ENCODE assay signal across 8 mouse cellular contexts in the genomic region with DNA sequence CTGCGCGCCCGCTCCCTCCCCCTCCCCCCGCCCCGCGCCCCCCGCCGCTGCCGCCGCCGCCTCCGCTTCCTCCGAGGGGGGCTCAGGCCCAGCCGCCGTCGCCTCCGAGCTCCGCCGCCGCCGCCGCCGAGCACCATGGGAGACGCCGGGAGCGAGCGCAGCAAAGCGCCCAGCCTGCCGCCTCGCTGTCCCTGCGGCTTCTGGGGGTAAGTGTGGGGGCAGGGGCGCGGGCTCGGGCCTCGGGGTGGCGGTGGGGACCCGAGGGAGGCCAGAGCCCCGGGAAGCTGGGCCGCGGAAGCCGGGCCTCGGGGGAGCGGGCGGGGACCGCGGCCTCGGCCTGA. TPM values are rescaled to one million over a fixed set of nuclear protein-coding genes. Genes with fewer than 3 reads are reported as not detected.
DNase-seq lines count a peak whose midpoint lies in the region; ATAC-seq and TF ChIP-seq lines count a peak whose summit lies in the region.

No protein-coding gene starts in this region.

- TF ChIP-seq POLR2A in ES-Bruce4 (IDR thresholded peaks at IDR 0.05; ENCODE audit: insufficient read depth, low read length), result no peak

- under 1% methylated on average over 41 of the region's 47 CpGs for WGBS in heart, embryonic 13.5 days
- 1% methylated on average over 12 of the region's 47 CpGs for WGBS in forebrain, postnatal 0 days
- 2% methylated on average over 21 of the region's 47 CpGs for WGBS in macrophage (ENCODE audit: missing documents)

- H3K27ac ChIP-seq in heart, embryonic 13.5 days (replicated peaks), result peak overlapping the region; percentile 99
- H3K27ac ChIP-seq in ES-Bruce4 (ENCODE audit: insufficient read depth, low read length) (no peak overlapping the region), macrophage (peak overlapping the region; percentile 32; the same call in 1 of the 2 replicates)
- H3K27ac ChIP-seq in forebrain, postnatal 0 days (ENCODE audit: low read depth, low read length), result peak overlapping the region; percentile 96

- H3K27me3 ChIP-seq in heart, embryonic 13.5 days (replicated peaks), result no peaks in the 10 kb centered on the region
- no peaks in the 10 kb centered on the region for H3K27me3 ChIP-seq in ES-Bruce4 (ENCODE audit: control insufficient read depth, insufficient read depth, low read length, poor library complexity, severe bottlenecking)
- no peaks in the 10 kb centered on the region for H3K27me3 ChIP-seq in forebrain, postnatal 0 days (ENCODE audit: insufficient read depth, low read length)

- H3K36me3 ChIP-seq in heart, embryonic 13.5 days, result peaks cover 5% of the 10 kb centered on the region; the same call in 1 of the 2 replicates
- H3K36me3 ChIP-seq in ES-Bruce4 (ENCODE audit: control insufficient read depth, insufficient read depth, low read length, poor library complexity, severe bottlenecking) (no peaks in the 10 kb centered on the region), macrophage (ENCODE audit: inconsistent target) (no peaks in the 10 kb centered on the region)
- no peaks in the 10 kb centered on the region for H3K36me3 ChIP-seq in forebrain, postnatal 0 days (ENCODE audit: insufficient read depth)

- peaks cover 45% of the 10 kb centered on the region for H3K4me1 ChIP-seq in heart, embryonic 13.5 days
- peaks cover 1% of the 10 kb centered on the region for H3K4me1 ChIP-seq in ES-Bruce4 (ENCODE audit: control insufficient read depth, insufficient read depth, low read length)
- H3K4me1 ChIP-seq in forebrain, postnatal 0 days (ENCODE audit: insufficient read depth), result peaks cover 19% of the 10 kb centered on the region

- H3K4me2 ChIP-seq in heart, embryonic 13.5 days, result peak overlapping the region; percentile 92
- H3K4me2 ChIP-seq in forebrain, postnatal 0 days (ENCODE audit: low read depth), result peak overlapping the region; percentile 77

- TF ChIP-seq CTCF in ES-Bruce4 (IDR thresholded peaks at IDR 0.05; ENCODE audit: low read depth, low read length), result no peak
- TF ChIP-seq CTCF in forebrain, postnatal 0 days (IDR thresholded peaks at IDR 0.05; ENCODE audit: low read depth), result no peak

- peak overlapping the region; percentile 89 for H3K4me3 ChIP-seq in heart, embryonic 13.5 days
- H3K4me3 ChIP-seq in ES-Bruce4 (ENCODE audit: low read depth, low read length), result peak overlapping the region; percentile 80
- H3K4me3 ChIP-seq in forebrain, postnatal 0 days (ENCODE audit: low read depth, low read length), result peak overlapping the region; percentile 99
- H3K4me3 ChIP-seq in macrophage (ENCODE audit: inconsistent target), result peak overlapping the region; percentile 46; the same call in 1 of the 2 replicates

- no peak for TF ChIP-seq EP300 in ES-Bruce4 (IDR thresholded peaks at IDR 0.05; ENCODE audit: insufficient read depth, low read depth, low read length)

- DNase-seq in heart, postnatal 25 days (ENCODE audit: low spot score), result no peak
- no peak for DNase-seq in forebrain, postnatal 0 days
- DNase-seq in left cerebral cortex, adult 9 months (ENCODE audit: low spot score in 2 of 2), result no peak
- DNase-seq in thymus, postnatal 0 days (ENCODE audit: low spot score), result no peak
- no peak for DNase-seq in cerebellum, adult 11-12 months

- no peaks in the 10 kb centered on the region for H3K9me3 ChIP-seq in heart, embryonic 13.5 days
- H3K9me3 ChIP-seq in ES-Bruce4 (replicated peaks; ENCODE audit: control insufficient read depth, insufficient read depth, low read length, poor library complexity, severe bottlenecking), result no peaks in the 10 kb centered on the region
- H3K9me3 ChIP-seq in forebrain, postnatal 0 days (ENCODE audit: low read length), result no peaks in the 10 kb centered on the region

- peak overlapping the region; percentile 99 for H3K9ac ChIP-seq in heart, embryonic 13.5 days
- H3K9ac ChIP-seq in ES-Bruce4 (ENCODE audit: low read depth, poor library complexity, severe bottlenecking), result peak overlapping the region; percentile 99
- H3K9ac ChIP-seq in forebrain, postnatal 0 days, result peak overlapping the region; percentile 93

- intact Hi-C loops in heart, postnatal 25 days (cut with DNase I), result no loop called here

- peaks cover 48% of the 10 kb centered on the region for H3K79me2 ChIP-seq in macrophage (ENCODE audit: inconsistent target)

- peak; percentile 39; the same call in 1 of the 2 replicates for ATAC-seq in heart, embryonic 13.5 days (ENCODE audit: extremely low read depth, insufficient number of reproducible peaks, low FRiP score, low TSS enrichment)
- ATAC-seq in forebrain, postnatal 0 days, result no peak

RNA-seq across cellular contexts. Expression of a gene that starts 0.5 kb away (rescaled TPM):
- 52.5 and 55.7 TPM in 2 replicates for polyA plus RNA-seq in heart, embryonic 13.5 days (2015; fragmentation: Nextera tagmentation; extraction: Ambion mirVana)
- total RNA-seq in heart, postnatal 25 days (2021), result 100 to 1,000 TPM; 127 to 128 TPM
- polyA plus RNA-seq in ES-Bruce4 (2011; ENCODE audit: insufficient read depth, insufficient read length, low read depth, missing spikeins) (69.3 and 70.8 TPM in 2 replicates), macrophage (2018) (78.2 to 116 TPM (median 81.6 TPM) in 3 replicates)
- 77.0 and 91.5 TPM in 2 replicates for total RNA-seq in forebrain, postnatal 0 days (2014; rRNA removed)
- 48.5 and 48.7 TPM in 2 replicates for polyA plus RNA-seq in forebrain, postnatal 0 days (2015; fragmentation: Nextera tagmentation; extraction: Ambion mirVana)
- 100 to 1,000 TPM in 4 of 26 experiments, 10 to 100 TPM in 22; 35.2 to 149 (median 51.8) TPM for total RNA-seq in macrophage (2018; cell fraction: chromatin; rRNA removed)
- 100 to 1,000 TPM in 10 of 26 experiments, 10 to 100 TPM in 16; 77.4 to 136 (median 95.6) TPM for total RNA-seq in macrophage (2018; cell fraction: cytosol; rRNA removed)
- 100 to 1,000 TPM in 2 of 26 experiments, 10 to 100 TPM in 24; 36.0 to 122 (median 53.8) TPM for total RNA-seq in macrophage (2018; cell fraction: nucleus; rRNA removed)
- 35.0 and 40.1 TPM in 2 replicates for polyA plus RNA-seq in thymus, postnatal 0 days (2015; fragmentation: Nextera tagmentation; extraction: Ambion mirVana)

RNA-seq across cellular contexts. Expression of a gene that starts 35.2 kb away (rescaled TPM):
- polyA plus RNA-seq in heart, embryonic 13.5 days (2015; fragmentation: Nextera tagmentation; extraction: Ambion mirVana), result 4.4 TPM in 2 replicates
- 10 to 100 TPM; 14.0 to 18.3 TPM for total RNA-seq in heart, postnatal 25 days (2021)
- 2.6 and 4.5 TPM in 2 replicates for polyA plus RNA-seq in ES-Bruce4 (2011; ENCODE audit: insufficient read depth, insufficient read length, low read depth, missing spikeins)
- 29.1 and 45.7 TPM in 2 replicates for total RNA-seq in forebrain, postnatal 0 days (2014; rRNA removed)
- 7.6 and 10.9 TPM in 2 replicates for polyA plus RNA-seq in forebrain, postnatal 0 days (2015; fragmentation: Nextera tagmentation; extraction: Ambion mirVana)
- total RNA-seq in macrophage (2018; cell fraction: chromatin; rRNA removed), result 1 to 10 TPM in 13 of 26 experiments, under 1 TPM in 7, not detected in 6; 0.43 to 6.2 (median 1.6) TPM
- total RNA-seq in macrophage (2018; cell fraction: cytosol; rRNA removed), result 1 to 10 TPM; 1.1 to 3.1 (median 1.9) TPM
- total RNA-seq in macrophage (2018; cell fraction: nucleus; rRNA removed), result 1 to 10 TPM in 14 of 26 experiments, under 1 TPM in 8, not detected in 4; 0.35 to 3.1 (median 1.3) TPM
- polyA plus RNA-seq in macrophage (2018), result 0.96 to 2.0 TPM (median 1.3 TPM) in 3 replicates
- polyA plus RNA-seq in thymus, postnatal 0 days (2015; fragmentation: Nextera tagmentation; extraction: Ambion mirVana), result 1.3 and 2.6 TPM in 2 replicates

Comparison
In these comparisons a context has a peak if more than half of its experiments do, and no peak if none do; other contexts are left out.
1. H3K4me3 ChIP-seq: peak in every context shown above with its lines; median percentile 99 in forebrain, postnatal 0 days; 89 in heart, embryonic 13.5 days; 80 in ES-Bruce4; 46 in macrophage.